Mouse (Mus musculus) adrenal gland, postnatal 10 days (tissue): Measurements from ENCODE around the gene Tia1. TPM values are rescaled to one million over a fixed set of nuclear protein-coding genes. Genes with fewer than 3 reads are reported as not detected.

Experiments
- total RNA-seq, 2 experiments: library from RNA; stranded (reverse); gene quantifications; 2 replicates each; pipeline ENCODE4 v1.2.3; 2021

The Tia1 gene
- total RNA-seq, 2 experiments from 2014 or later: 43.8 to 86.4 TPM

Other genes starting within 250 kb of the Tia1 start
- 1 to 10 TPM; 8.1 to 9.0 TPM for gene Tgfa, start 209.0 kb upstream of the Tia1 start, total RNA-seq
- gene Fam136a, start 38.6 kb upstream of the Tia1 start, total RNA-seq: 10 to 100 TPM; 75.1 to 80.4 TPM
- 100 to 1,000 TPM; 222 to 235 TPM for gene Snrpg, start 32.9 kb upstream of the Tia1 start, total RNA-seq
- 100 to 1,000 TPM; 149 to 167 TPM for gene Pcyox1, start 7.1 kb upstream of the Tia1 start, total RNA-seq
- gene Gm44790, start 22.4 kb downstream of the Tia1 start, total RNA-seq: under 1 TPM in 1 of 2 experiments, not detected in 1; 0.85 TPM
- 10 to 100 TPM; 15.3 to 17.7 TPM for gene C87436, start 34.2 kb downstream of the Tia1 start, total RNA-seq
- 100 to 1,000 TPM; 233 to 243 TPM for gene Pcbp1, start 122.1 kb downstream of the Tia1 start, total RNA-seq
- 1 to 10 TPM in 1 of 2 experiments, under 1 TPM in 1; 0.60 to 1.1 TPM for gene Asprv1, start 223.9 kb downstream of the Tia1 start, total RNA-seq